Mouse (Mus musculus) MEL-GATA-1-ER (cell line): ENCODE data around the gene Rimklb.
"Not testable (repeated sequence)": the region's sequence is repeated elsewhere in the genome, so short reads cannot be mapped to it uniquely, and the experiment has no call there.

ENCODE experiments used
- DNase-seq: peaks from one replicate; pipeline ENCODE4 v3.0.0-alpha.2; 2012; ENCODE audit warnings: low read depth; ENCODE audit errors: extremely low read depth

Gene Rimklb

GRCm38 (mm10) chr6:122496501-122496900 lies 2.1 kb downstream of the Rimklb start:
- DNase-seq: peak; percentile 6

- DNase-seq: no peak
Measured at GRCm38 (mm10) chr6:122495082-122495881, 3.3 kb downstream of the Rimklb start.

GRCm38 (mm10) chr6:122493799-122494472 lies 4.6 kb downstream of the Rimklb start:
- DNase-seq: peak; percentile 39

GRCm38 (mm10) chr6:122492479-122492878 lies 6.1 kb downstream of the Rimklb start:
- no peak for DNase-seq

- no peak for DNase-seq
Measured at GRCm38 (mm10) chr6:122491557-122491956, 7.0 kb downstream of the Rimklb start.

GRCm38 (mm10) chr6:122490929-122491512 lies 7.5 kb downstream of the Rimklb start:
- DNase-seq: no peak

- DNase-seq: no peak
Measured at GRCm38 (mm10) chr6:122486297-122487117, 12.1 kb downstream of the Rimklb start.

GRCm38 (mm10) chr6:122485401-122486296 lies 12.9 kb downstream of the Rimklb start:
- no peak for DNase-seq

GRCm38 (mm10) chr6:122478062-122478461 lies 20.5 kb downstream of the Rimklb start:
- no peak for DNase-seq

GRCm38 (mm10) chr6:122471461-122471860 lies 27.1 kb downstream of the Rimklb start:
- DNase-seq: not testable (repeated sequence)

- DNase-seq: no peak
Measured at GRCm38 (mm10) chr6:122470240-122470639, 28.3 kb downstream of the Rimklb start.

GRCm38 (mm10) chr6:122469030-122469640 lies 29.4 kb downstream of the Rimklb start:
- DNase-seq: peak; percentile 53

- no peak for DNase-seq
Measured at GRCm38 (mm10) chr6:122466092-122466713, 32.4 kb downstream of the Rimklb start.

- DNase-seq: no peak
Measured at GRCm38 (mm10) chr6:122458946-122459693, 39.4 kb downstream of the Rimklb start.

- no peak for DNase-seq
Measured at GRCm38 (mm10) chr6:122447848-122448247, 50.7 kb downstream of the Rimklb start.

GRCm38 (mm10) chr6:122445215-122445614 lies 53.3 kb downstream of the Rimklb start:
- no peak for DNase-seq

- DNase-seq: no peak
Measured at GRCm38 (mm10) chr6:122440632-122441226, 57.8 kb downstream of the Rimklb start.

GRCm38 (mm10) chr6:122439249-122439648 lies 59.3 kb downstream of the Rimklb start:
- peak; percentile 2 for DNase-seq
